Mouse (Mus musculus) kidney, embryonic 15.5 days (tissue): Measurements from ENCODE around the gene Txnrd2. TPM values are rescaled to one million over a fixed set of nuclear protein-coding genes. Genes with fewer than 3 reads are reported as not detected.

Experiments
- ATAC-seq: fragments of 200-750 bp; cut with Nextera tagmentation; replicated peaks from 2 replicates; pipeline ENCODE4 v1.8.0; 2017; ENCODE audit warnings: moderate TSS enrichment; ENCODE audit not compliant: low FRiP score
- H3K27ac ChIP-seq: fragments of 300-500 bp; sonication (generic); 2 replicates; pipeline ENCODE4 v1.5.1; 2015; ENCODE audit warnings: mild to moderate bottlenecking, inconsistent platforms
- H3K27me3 ChIP-seq: fragments of 300-500 bp; sonication (generic); 2 replicates; pipeline ENCODE4 v1.6.1; 2015; ENCODE audit warnings: inconsistent platforms
- H3K36me3 ChIP-seq: fragments of 300-500 bp; sonication (generic); 2 replicates; pipeline ENCODE4 v1.6.1; 2015; ENCODE audit warnings: inconsistent platforms
- H3K4me1 ChIP-seq: fragments of 300-500 bp; sonication (generic); 2 replicates; pipeline ENCODE4 v1.6.1; 2015; ENCODE audit warnings: inconsistent platforms
- H3K4me2 ChIP-seq: fragments of 300-500 bp; sonication (generic); 2 replicates; pipeline ENCODE4 v1.6.1; 2015; ENCODE audit warnings: moderate library complexity, mild to moderate bottlenecking, inconsistent platforms
- H3K4me3 ChIP-seq: fragments of 300-500 bp; sonication (generic); replicated peaks from 2 replicates; pipeline ENCODE4 v1.5.1; 2015; ENCODE audit warnings: mild to moderate bottlenecking, inconsistent platforms
- H3K9ac ChIP-seq: fragments of 300-500 bp; sonication (generic); 2 replicates; pipeline ENCODE4 v1.6.1; 2015; ENCODE audit warnings: mild to moderate bottlenecking, inconsistent platforms
- H3K9me3 ChIP-seq: fragments of 300-500 bp; sonication (generic); replicated peaks from 2 replicates; pipeline ENCODE4 v1.6.1; 2016; ENCODE audit warnings: inconsistent platforms
- WGBS: fragments of 180-500 bp; shearing (Covaris S2); methylation state at CpG from one replicate; pipeline ENCODE4 v1.1.7; 2015; ENCODE audit warnings: mixed read lengths; 5-methylcytosine and 5-hydroxymethylcytosine counted together
- polyA plus RNA-seq: library from polyadenylated mRNA; unstranded; fragments of >200 nt; fragmentation: Nextera tagmentation; extraction: Ambion mirVana; gene quantifications from 2 replicates; pipeline ENCODE4 v1.2.1, GENCODE M21; 2015

Txnrd2 gene
- polyA plus RNA-seq, 1 experiment from 2014 or later: 28.1 TPM

DNA sequence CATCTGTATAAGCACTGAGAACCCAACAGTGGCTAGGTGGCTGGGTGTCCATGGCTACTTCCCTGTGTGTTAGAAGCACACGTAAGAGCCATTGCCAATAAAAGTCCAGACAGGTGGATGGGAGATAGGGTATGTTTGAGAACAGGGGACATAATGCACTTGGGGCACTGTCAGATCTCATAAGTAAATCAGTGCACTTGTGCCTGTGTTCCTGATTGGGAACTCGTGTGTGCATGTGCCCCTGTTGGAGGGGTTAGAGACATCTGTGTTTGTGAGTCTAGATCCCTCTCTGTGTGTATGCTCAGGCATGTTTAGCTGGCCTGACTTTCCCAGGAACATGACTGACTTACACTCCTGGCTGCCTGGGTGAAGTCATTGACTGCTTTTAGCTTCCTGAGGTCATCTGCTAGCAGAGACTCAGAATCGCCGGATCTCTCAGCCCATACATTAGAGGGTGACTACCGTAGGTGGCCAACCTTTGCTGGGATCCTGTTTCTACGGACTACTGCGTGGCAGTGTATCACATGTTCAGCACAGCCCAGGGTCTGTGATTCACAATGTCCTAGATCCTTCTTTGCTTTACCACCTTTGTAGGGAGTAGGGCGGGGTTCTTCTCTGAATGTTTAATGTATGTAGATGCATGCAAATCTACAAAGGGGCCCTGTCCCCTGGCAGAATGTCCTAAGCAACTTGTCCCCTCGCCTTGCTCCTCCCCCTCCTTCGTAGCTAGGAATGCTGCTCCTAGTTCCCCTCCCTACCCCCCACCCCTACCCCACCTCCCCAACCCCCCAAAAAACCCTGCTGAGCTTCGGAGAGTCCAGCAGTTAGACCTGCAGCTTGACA is 31.2 kb upstream of the Txnrd2 start:
- no peak overlapping the region for H3K9ac ChIP-seq
- 31% methylated on average over 11 of the region's 11 CpGs for WGBS

GRCm38 (mm10) chr16:18395620-18396036 is 30.6 kb upstream of the Txnrd2 start:
- no peak for ATAC-seq
- no peaks in the 10 kb centered on the region for H3K27me3 ChIP-seq
- H3K4me3 ChIP-seq: no peak overlapping the region
- H3K36me3 ChIP-seq: peaks cover 38% of the 10 kb centered on the region
- H3K4me2 ChIP-seq: no peak overlapping the region
- H3K27ac ChIP-seq: peak overlapping the region; percentile 49
- H3K9ac ChIP-seq: no peak overlapping the region
- 51% methylated on average over 6 of the region's 7 CpGs for WGBS
- peaks cover 50% of the 10 kb centered on the region for H3K4me1 ChIP-seq
- no peaks in the 10 kb centered on the region for H3K9me3 ChIP-seq

More for the DNA sequence above, 31.2 kb upstream of the Txnrd2 start:
- H3K27me3 ChIP-seq: no peaks in the 10 kb centered on the region
- peaks cover 34% of the 10 kb centered on the region for H3K36me3 ChIP-seq
- no peak overlapping the region for H3K4me3 ChIP-seq
- H3K27ac ChIP-seq: peak overlapping the region; percentile 37
- no peaks in the 10 kb centered on the region for H3K9me3 ChIP-seq
- no peak for ATAC-seq
- H3K4me2 ChIP-seq: 0 out of 2 replicates have a peak overlapping the region, but pooled peaks have one; percentile 1
- H3K4me1 ChIP-seq: peaks cover 46% of the 10 kb centered on the region

DNA sequence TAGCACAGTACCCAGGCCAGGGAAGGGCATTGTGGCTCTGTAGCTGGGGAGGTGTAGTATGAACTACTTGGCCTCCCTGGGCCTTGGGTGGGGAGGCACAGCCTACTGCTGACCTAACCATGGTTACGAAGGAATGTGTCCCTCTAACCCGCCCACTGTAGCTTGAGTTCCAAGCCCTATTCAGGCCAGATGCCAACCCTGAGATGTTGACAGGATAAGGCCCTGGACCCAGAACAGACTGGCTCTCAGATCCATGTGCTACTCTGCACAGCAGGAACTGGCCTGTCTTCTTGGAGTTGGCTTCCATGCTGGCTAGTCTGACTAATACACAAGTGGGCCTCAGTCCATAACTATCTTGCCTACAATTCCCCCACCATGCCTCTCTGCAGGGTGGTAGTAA is 30.0 kb upstream of the Txnrd2 start:
- H3K9ac ChIP-seq: no peak overlapping the region
- ATAC-seq: no peak
- H3K27ac ChIP-seq: peak overlapping the region; percentile 51

DNA sequence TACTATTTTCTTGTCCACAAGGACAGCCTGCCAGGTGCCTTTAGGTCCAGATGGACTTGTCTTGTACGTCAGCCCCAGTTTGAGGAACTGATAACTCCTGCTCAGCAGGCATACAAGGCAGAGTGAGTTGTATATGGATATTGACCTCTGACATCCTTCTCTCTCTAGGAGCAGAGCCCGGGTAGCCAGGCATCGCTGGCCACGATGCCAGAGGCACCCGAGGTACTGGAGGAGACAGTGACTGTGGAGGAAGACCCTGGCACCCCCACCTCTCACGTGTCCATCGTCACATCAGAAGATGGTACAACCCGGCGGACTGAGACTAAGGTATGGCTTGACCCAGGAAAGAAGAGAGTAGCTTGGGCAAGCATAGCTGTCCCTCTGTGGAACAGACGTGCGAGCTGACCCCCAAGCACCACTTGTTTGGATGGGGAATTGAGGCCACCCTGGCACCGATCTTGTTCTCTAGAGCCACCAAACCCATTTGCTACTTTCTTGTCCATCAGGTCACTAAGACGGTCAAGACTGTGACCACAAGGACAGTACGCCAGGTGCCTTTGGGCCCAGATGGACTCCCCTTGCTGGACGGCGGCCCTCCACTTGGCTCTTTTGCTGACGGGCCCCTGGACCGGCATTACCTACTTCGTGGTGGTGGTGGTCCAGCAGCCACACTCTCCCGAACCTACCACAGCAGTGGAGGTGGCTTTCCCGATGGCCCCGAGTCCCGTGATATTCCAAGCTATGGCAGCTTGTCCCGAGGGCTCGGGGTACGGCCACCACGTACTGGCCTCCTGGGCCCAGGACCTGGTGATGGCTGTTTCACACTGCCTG is 29.2 kb upstream of the Txnrd2 start:
- ATAC-seq: no peak
- Histone ChIP-seq H3K27ac (peak overlapping the region; percentile 51; the same call in 1 of the 2 replicates), H3K9me3 (no peaks in the 10 kb centered on the region), H3K36me3 (peaks cover 44% of the 10 kb centered on the region), H3K27me3 (no peaks in the 10 kb centered on the region), H3K4me2 (no peak overlapping the region), H3K9ac (no peak overlapping the region), H3K4me3 (no peak overlapping the region), H3K4me1 (peaks cover 53% of the 10 kb centered on the region)
- 96% methylated on average over 27 of the region's 27 CpGs for WGBS

More for the DNA sequence above, 30.0 kb upstream of the Txnrd2 start:
- Histone ChIP-seq H3K4me1 (peaks cover 55% of the 10 kb centered on the region), H3K4me2 (0 out of 2 replicates have a peak overlapping the region, but pooled peaks have one; percentile 1), H3K9me3 (no peaks in the 10 kb centered on the region), H3K27me3 (no peaks in the 10 kb centered on the region), H3K4me3 (no peak overlapping the region), H3K36me3 (peaks cover 38% of the 10 kb centered on the region)
- 66% methylated on average over 2 of the region's 2 CpGs for WGBS

DNA sequence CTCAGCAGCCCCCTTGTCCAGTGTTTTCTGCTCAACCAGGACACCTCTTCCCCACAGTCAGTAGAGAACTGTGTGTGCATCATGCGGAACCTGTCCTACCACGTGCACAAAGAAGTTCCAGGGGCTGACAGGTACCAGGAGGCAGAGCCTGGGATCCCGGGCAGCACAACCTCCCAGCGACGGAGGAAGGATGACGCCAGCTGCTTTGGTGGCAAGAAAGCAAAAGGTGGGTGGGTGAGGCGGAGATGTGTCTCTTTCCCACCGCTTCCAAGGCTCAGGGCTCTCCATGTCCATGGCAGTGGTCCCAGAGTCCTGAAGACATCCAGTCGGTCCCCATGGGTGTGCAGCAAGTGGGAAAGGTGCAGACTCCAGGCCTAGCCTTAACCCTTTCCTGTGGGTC is 26.2 kb upstream of the Txnrd2 start:
- no peak for ATAC-seq
- Histone ChIP-seq H3K9ac (no peak overlapping the region), H3K4me3 (no peak overlapping the region), H3K27ac (no peak overlapping the region), H3K27me3 (no peaks in the 10 kb centered on the region), H3K4me2 (no peak overlapping the region), H3K36me3 (peaks cover 73% of the 10 kb centered on the region), H3K4me1 (peaks cover 26% of the 10 kb centered on the region), H3K9me3 (no peaks in the 10 kb centered on the region)
- WGBS: 73% methylated on average over 9 of the region's 9 CpGs

GRCm38 (mm10) chr16:18400472-18401216 is 25.5 kb upstream of the Txnrd2 start:
- no peak overlapping the region for H3K4me2 ChIP-seq
- no peak overlapping the region for H3K27ac ChIP-seq
- H3K4me1 ChIP-seq: peaks cover 21% of the 10 kb centered on the region
- no peaks in the 10 kb centered on the region for H3K27me3 ChIP-seq
- no peak overlapping the region for H3K4me3 ChIP-seq
- no peaks in the 10 kb centered on the region for H3K9me3 ChIP-seq
- peak; percentile 27 for ATAC-seq
- WGBS: 53% methylated on average over 7 of the region's 7 CpGs
- H3K36me3 ChIP-seq: peaks cover 78% of the 10 kb centered on the region
- no peak overlapping the region for H3K9ac ChIP-seq

GRCm38 (mm10) chr16:18403285-18403684 is 22.9 kb upstream of the Txnrd2 start:
- no peaks in the 10 kb centered on the region for H3K9me3 ChIP-seq
- WGBS: 90% methylated on average over 12 of the region's 12 CpGs

DNA sequence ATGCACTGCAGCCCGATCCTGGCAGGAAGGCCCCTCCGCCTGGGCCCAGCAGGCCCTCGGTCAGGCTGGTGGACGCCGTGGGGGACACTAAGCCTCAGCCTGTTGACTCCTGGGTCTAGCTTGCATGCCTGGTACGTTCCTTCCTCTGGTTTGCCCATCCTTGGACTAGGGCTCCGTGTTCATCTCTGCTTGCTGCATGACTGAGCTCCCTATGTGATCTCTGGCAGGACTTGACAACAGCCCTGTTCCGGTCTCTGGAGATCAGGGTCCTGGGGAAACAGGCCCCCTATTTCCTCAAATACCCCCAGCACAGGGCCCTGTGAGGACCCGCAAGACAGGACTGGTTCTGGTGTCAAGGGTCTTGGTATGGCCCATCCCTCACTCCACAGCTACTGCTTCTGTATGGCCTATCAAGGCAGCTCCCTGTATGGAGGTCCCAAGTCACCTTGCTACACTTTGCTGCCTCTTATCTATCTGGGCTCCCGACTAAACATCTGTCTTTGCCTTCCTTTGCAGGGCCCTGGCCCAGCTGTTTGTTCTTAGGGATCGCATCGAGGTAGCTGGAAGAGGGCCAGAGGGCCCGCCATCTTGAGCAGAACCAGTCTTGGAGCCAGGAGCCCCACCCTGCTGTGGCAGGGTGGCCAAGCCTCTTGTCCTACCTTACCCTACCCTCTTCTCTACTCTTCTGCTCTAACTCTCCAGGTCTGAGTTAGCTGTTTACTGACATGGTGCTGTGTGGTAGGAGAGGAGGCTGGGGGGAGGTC is 20.9 kb upstream of the Txnrd2 start:
- 88% methylated on average over 13 of the region's 13 CpGs for WGBS
- Histone ChIP-seq H3K27me3 (no peaks in the 10 kb centered on the region), H3K4me3 (no peak overlapping the region), H3K9me3 (no peaks in the 10 kb centered on the region), H3K4me1 (peaks cover 24% of the 10 kb centered on the region), H3K27ac (no peak overlapping the region), H3K36me3 (peaks cover 76% of the 10 kb centered on the region), H3K4me2 (no peak overlapping the region), H3K9ac (no peak overlapping the region)
- ATAC-seq: no peak

More at GRCm38 (mm10) chr16:18403285-18403684, 22.9 kb upstream of the Txnrd2 start:
- peaks cover 77% of the 10 kb centered on the region for H3K36me3 ChIP-seq
- no peaks in the 10 kb centered on the region for H3K27me3 ChIP-seq
- no peak overlapping the region for H3K4me3 ChIP-seq
- H3K27ac ChIP-seq: no peak overlapping the region
- ATAC-seq: no peak
- H3K4me2 ChIP-seq: no peak overlapping the region
- peaks cover 15% of the 10 kb centered on the region for H3K4me1 ChIP-seq
- no peak overlapping the region for H3K9ac ChIP-seq

DNA sequence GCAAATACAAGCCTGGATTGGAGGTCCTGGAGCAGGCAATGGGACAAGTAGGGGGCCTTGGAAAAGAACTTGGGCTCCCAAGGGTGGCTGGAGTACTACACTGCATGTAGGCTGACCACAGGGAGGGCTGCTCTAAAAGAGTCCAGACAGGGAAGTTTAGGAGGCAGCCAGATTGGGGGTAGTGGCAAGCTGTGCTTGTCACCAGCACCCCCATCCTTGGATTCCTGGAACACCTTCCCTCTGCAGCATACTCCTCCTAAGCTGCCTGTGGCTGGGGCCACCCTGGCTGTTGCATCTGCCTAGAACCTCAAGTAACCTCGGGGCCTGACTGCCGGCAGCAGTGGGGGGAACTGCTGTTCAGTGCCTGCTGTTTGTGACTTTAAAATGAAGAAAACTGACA is 20.3 kb upstream of the Txnrd2 start:
- no peaks in the 10 kb centered on the region for H3K27me3 ChIP-seq
- no peak overlapping the region for H3K4me2 ChIP-seq
- no peak overlapping the region for H3K9ac ChIP-seq
- ATAC-seq: no peak
- no peaks in the 10 kb centered on the region for H3K9me3 ChIP-seq
- no peak overlapping the region for H3K4me3 ChIP-seq
- H3K27ac ChIP-seq: no peak overlapping the region
- WGBS: 79% methylated on average over 2 of the region's 2 CpGs
- H3K36me3 ChIP-seq: peaks cover 79% of the 10 kb centered on the region
- H3K4me1 ChIP-seq: peaks cover 24% of the 10 kb centered on the region

- Histone ChIP-seq H3K9ac (no peak overlapping the region), H3K4me2 (no peak overlapping the region), H3K9me3 (no peaks in the 10 kb centered on the region), H3K36me3 (peaks cover 79% of the 10 kb centered on the region), H3K27me3 (no peaks in the 10 kb centered on the region), H3K4me1 (peaks cover 24% of the 10 kb centered on the region), H3K4me3 (no peak overlapping the region), H3K27ac (0 out of 2 replicates have a peak overlapping the region, but pooled peaks have one; percentile 54)
- peak; percentile 52 for ATAC-seq
- WGBS: 13% methylated on average over 2 of the region's 2 CpGs
Observed at GRCm38 (mm10) chr16:18406293-18406692, 19.9 kb upstream of the Txnrd2 start.

GRCm38 (mm10) chr16:18407912-18408311 is 18.3 kb upstream of the Txnrd2 start:
- Histone ChIP-seq H3K9ac (no peak overlapping the region), H3K27ac (no peak overlapping the region; the same call in 1 of the 2 replicates), H3K4me3 (no peak overlapping the region), H3K9me3 (no peaks in the 10 kb centered on the region), H3K4me2 (no peak overlapping the region), H3K27me3 (no peaks in the 10 kb centered on the region), H3K36me3 (peaks cover 72% of the 10 kb centered on the region), H3K4me1 (peaks cover 32% of the 10 kb centered on the region)
- WGBS: 73% methylated on average over 7 of the region's 7 CpGs
- no peak for ATAC-seq
